Mouse (Mus musculus) CH12.LX (cell line): ENCODE measurements around the gene Csdc2.

Experiments used
- BHLHE40 ChIP-seq: IDR thresholded peaks from 2 replicates; pipeline ENCODE4 v1.6.1; 2011; ENCODE audit warnings: mild to moderate bottlenecking, low read depth, low read length, improper control_type of control experiment
- CTCF ChIP-seq, 2 experiments: IDR thresholded peaks in 1 of 2; conservative IDR thresholded peaks in 1 of 2; 2 replicates each; pipeline ENCODE4 v1.5.1; 2011 to 2012; ENCODE audit warnings: low read depth in 2 of 2, low read length in 2 of 2, improper control_type of control experiment in 1 of 2, inconsistent platforms in 1 of 2, mild to moderate bottlenecking in 1 of 2, moderate library complexity in 1 of 2
- EP300 ChIP-seq: IDR thresholded peaks from 2 replicates; pipeline ENCODE4 v1.6.1; 2011; ENCODE audit warnings: low read length, improper control_type of control experiment
- POLR2A ChIP-seq: IDR thresholded peaks from 2 replicates; pipeline ENCODE4 v1.6.1; 2011; ENCODE audit warnings: low read depth, mild to moderate bottlenecking, improper control_type of control experiment, low read length
- SIN3A ChIP-seq: IDR thresholded peaks from 2 replicates; pipeline ENCODE4 v1.6.1; 2012; ENCODE audit warnings: low read length, improper control_type of control experiment, inconsistent platforms
- ZC3H11A ChIP-seq: IDR thresholded peaks from 2 replicates; pipeline ENCODE4 v1.6.1; 2012; ENCODE audit warnings: low read depth, mild to moderate bottlenecking, inconsistent platforms, low read length, improper control_type of control experiment

DNA sequence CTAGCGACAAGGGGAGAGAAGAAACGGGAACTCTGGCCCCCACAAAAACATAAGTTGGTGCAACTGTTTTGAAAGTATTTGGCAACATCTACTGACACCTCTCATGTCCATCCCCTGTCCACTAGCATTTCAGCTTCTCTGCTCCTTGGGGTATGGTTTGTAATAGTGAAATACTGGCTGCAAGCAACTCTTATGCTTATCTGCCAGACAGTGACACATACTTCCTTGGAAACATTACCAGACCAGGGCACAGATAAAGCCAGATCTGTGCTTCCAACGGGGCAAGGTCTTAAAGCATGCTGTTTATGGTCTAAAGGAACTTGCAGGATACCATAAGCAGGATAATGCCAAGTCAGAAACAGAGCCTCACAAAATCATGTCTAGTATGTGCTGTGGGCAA is 22.3 kb downstream of the Csdc2 start:
- TF ChIP-seq BHLHE40 = no peak
- TF ChIP-seq EP300 = no peak
- TF ChIP-seq CTCF (conservative IDR thresholded peaks at IDR 0.05 in 1 of 2, IDR thresholded peaks at IDR 0.05 in 1 of 2; ENCODE audit: low read depth in 2 of 2, low read length in 2 of 2) = no peak
- TF ChIP-seq ZC3H11A = no peak
- TF ChIP-seq SIN3A = no peak
- no peak for TF ChIP-seq POLR2A
